Mouse (Mus musculus) right cerebral cortex, adult 2 months (tissue): Measurements from ENCODE around the gene Rcbtb2.
"Not testable (repeated sequence)": the region's sequence is repeated elsewhere in the genome, so short reads cannot be mapped to it uniquely, and the experiment has no call there.

ENCODE experiments used
- DNase-seq, 2 experiments: peaks; one replicate each; pipeline ENCODE4 v3.0.0; 2021 to 2022; ENCODE audit warnings: low spot score in 2 of 2

Rcbtb2 gene

DNA sequence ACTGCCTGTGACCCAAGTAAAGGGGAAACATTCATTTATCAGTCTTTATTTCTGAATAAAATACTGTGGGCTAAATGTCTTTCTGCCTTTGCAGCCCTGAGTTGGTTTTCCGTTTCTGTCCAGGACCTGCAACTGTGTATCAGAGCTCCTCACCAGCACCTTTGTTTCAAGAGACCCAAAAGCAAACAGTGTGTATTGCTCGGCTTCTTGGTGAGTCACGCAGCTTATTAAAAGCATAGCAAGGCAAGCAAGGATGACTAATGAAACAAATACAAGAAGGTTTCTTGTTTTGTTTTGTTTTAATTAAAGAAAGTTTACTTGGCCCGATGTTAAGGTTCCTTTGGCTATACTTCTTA lies at the start of gene Rcbtb2:
Rcbtb2 (plus strand) TSS at position 115 of the 356 bp plus-strand sequence.
- DNase-seq = no peak

GRCm38 (mm10) chr14:73083563-73083962 lies 39.3 kb upstream of the Rcbtb2 start:
- DNase-seq = no peak

- DNase-seq = no peak
Observed at GRCm38 (mm10) chr14:73086425-73086824, 36.4 kb upstream of the Rcbtb2 start.

- no peak for DNase-seq
Observed at GRCm38 (mm10) chr14:73087247-73087646, 35.6 kb upstream of the Rcbtb2 start.

DNA sequence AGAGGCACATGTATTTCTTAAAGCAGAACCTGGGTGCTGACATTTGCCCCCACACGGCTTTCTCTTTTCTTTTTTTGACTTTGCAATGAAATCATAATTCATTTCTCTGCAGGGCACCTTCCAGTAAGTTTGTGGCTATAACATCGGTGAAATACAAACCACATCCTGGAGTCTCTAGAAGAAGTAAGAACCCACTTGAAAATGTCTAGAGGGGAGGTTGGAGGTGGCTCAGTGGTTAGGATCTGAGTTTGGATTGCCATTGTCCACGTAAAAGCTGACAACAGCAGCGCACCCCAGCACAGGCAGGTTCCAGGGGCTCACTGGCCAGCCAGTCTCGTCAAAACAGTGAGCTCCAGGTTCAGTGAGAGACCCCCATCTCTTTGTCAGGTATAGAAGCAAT lies 35.1 kb upstream of the Rcbtb2 start:
- DNase-seq = no peak

DNA sequence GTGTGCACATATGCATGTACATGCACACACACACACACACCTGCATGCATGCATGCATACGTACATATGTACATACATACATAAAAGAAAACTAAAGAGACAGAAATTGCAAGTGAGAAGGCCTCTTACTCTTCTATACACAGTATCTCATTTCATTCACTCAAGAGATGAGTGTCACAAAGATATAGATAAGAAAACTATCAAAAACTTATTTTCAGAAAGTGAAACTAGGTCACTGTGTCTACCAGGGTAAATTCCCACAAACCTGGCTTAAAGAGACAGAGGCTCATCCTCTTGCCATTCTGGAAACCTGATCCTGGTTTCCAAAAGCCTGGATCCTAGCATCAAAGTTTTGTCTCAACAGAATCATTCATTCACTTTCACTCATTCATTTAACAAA lies 34.6 kb upstream of the Rcbtb2 start:
- DNase-seq = no peak

- DNase-seq = no peak
Observed at GRCm38 (mm10) chr14:73092871-73093270, 30.0 kb upstream of the Rcbtb2 start.

DNA sequence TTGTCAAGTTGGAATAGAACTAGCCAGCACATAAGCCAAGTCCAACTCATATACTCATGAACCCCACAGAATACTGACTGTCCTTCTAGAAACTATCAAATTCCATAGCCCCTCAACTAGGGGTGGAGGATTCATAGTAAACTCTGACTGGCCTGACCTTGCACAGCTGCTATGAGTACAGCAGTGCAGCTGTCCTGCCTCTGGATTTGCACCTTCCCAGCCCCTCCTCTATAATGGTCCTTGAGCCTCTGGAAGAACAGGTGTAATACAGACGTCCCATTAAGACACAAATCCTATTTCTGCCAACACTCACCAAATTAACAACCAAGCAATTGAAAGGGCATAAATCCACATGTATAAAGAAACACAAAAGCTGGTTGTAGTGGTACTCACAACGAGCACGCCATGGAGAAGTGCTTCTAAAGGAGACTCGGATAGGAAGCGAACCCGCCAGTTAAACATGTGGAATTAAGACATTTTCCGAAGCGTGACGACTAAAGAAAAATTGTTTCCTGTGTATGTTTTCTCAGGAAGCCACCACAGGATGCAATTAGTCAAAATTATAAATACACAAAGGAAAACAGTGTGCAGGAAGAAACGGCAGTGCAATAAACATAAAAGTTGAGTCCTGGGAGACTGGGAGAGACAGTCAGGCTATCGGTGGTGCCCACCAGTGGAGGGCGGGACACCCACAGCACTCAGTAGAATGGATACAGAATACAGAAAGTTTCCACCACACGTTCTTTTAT lies 27.9 kb upstream of the Rcbtb2 start:
- DNase-seq = no peak

DNA sequence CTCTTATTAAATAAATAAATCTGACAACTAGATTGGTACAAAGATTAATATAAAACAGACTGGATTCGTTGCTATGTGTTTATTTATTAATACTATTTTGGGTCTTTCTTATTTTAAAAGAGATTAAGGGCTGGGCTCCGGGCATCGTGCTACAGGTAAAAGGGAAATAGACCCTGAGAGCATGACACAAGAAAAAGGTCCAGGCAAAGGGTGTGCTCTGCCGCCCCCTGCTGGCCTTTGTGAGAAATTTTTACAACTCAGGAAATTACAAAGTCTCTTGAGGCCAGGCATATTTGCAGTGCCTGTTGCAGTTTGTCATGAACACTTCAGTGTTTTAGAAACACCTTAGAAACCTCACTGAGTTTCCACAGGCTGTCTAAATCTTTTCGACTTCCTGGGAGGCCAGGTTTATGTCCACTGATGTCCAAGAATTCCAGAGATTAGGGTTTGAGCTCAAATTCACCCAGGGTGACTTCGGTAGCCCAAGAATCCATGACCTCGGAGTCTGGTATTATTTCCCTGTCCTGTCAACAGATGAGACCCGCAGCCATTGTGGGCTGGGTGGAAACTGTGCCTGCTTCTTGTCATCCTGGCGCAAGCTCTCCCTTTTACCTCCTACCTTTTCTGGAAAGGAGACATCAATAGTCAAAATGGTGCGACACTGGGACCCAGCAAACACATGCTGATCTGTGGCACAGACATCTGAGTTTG lies 24.0 kb upstream of the Rcbtb2 start:
- peak; percentile 41 to 56 for DNase-seq

DNA sequence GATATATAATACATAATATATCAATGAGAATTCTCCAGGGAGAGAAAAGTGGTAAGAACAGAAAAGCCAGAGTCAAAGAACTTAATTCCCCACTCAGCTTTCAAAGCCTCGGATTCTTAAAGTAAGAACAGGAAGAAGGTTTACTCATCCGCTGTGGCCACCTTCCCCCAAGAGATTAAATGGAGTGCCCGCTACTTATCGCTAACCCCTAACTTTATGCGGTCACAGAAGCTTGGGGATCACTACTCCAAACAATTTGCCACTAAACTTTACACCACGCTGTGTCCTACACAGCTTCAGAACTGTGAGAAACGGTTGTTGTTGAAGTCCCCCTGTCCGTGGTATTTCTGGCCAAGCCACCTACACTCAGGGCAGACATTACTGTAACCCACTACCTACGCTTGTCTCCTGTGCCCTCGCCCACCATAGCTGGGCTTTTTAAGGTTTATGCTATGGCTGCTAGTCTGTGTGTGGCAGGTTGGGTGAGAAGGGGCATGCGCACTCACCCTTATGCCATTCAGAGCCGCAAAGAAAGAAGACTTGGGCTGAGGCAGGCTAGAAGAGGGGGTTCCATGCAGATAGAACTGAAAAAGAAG lies 20.5 kb upstream of the Rcbtb2 start:
- no peak for DNase-seq

DNA sequence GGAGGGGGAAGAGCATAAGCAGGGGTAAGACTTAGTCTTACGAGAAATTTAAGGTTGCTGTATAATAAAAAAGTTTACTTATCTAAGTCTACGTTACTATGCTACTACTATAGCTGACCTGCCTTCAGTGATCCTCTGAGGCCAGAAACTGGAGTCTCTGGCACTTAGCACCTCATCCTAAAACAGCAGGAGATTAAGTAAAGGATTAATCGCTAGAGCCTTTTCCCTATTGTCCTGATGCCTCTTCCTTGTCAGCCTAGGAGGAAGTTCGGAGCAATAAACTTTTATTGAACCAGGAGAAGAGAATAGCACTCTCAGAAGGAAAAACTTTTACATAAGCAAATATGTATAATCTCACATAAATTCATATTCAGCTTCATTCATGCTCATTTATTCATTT lies 19.9 kb upstream of the Rcbtb2 start:
- not testable (repeated sequence) for DNase-seq

- no peak for DNase-seq
Observed at GRCm38 (mm10) chr14:73104913-73105312, 17.9 kb upstream of the Rcbtb2 start.

DNA sequence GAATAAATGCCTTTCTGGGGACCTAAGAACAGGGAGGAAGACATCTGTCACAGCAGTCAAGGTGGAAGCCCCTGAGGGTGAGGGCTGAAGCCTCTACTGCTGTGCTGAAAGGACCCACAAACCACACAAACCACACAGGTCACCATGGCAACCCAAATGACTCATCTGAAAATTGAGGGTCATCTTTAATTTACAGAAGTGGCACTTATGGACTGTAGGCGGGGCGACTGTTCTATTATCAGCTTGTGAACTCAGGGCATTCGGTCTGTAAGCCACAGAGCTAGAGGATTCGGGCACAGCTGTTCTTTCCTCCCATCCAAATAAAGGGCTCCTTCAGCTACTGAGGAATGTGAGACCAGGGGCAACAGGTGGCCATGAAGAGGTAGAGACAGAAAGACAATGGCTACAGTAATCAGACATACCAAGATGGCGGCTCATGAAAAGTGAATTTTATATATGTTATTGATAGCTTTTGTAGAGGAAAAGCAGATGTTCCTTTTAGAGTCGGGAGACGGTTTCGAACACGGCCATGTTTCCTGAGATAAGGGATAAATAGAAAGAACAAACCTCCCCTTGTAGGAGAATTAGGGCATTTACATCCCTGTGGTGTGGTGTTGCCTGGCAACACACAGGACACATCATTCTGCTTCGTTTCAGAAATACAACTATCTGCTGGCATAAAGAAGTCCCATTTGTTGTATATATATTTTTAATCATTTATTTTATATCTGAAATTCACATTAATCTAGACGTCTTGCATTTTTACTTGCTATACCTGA lies 17.2 kb upstream of the Rcbtb2 start:
- DNase-seq = no peak

GRCm38 (mm10) chr14:73106234-73106711 lies 16.6 kb upstream of the Rcbtb2 start:
- DNase-seq = peak; percentile 65 to 75

DNA sequence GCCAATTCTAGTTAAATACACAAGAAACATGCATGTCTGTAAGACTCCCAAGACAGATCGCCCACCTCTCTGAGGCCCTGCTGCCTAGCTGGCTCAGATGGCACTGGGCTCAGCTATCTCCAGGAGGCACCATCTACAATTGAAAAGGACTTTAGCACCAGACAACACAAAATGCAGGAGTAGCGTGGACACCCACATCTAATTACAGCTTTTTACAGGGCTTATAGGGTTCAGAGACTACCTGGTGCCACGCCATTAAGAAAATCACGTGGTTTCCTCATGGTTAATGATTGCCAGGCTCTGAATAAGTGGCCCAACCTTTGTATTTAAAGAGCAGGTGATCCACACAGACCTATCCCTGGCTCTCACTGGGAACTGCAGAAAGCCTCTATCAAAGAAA lies 15.9 kb upstream of the Rcbtb2 start:
- no peak for DNase-seq

DNA sequence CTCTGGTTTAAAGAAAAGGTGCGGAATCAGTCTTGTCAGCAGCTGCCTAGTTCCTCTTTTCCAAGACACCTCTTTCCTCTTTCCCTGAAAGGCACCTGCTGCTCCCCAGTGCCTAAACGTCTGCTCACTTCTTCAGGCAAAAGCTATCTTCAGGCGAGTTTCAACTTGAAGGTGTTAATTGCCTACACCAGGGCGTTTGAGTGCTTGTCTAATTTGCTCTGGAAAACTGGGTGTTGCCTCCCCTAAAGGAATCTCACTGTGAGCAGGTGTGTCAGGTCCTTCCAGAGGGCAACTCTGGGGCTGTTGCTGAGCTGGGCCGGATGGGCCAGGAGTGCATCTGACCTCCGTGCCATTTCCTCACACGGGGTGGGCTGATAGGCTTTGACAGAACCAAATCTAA lies 15.5 kb upstream of the Rcbtb2 start:
- no peak for DNase-seq

GRCm38 (mm10) chr14:73107952-73108351 lies 14.9 kb upstream of the Rcbtb2 start:
- no peak for DNase-seq

- DNase-seq = no peak
Observed at GRCm38 (mm10) chr14:73110682-73111081, 12.2 kb upstream of the Rcbtb2 start.

- DNase-seq = no peak
Observed at GRCm38 (mm10) chr14:73111091-73111490, 11.7 kb upstream of the Rcbtb2 start.

- DNase-seq = no peak
Observed at GRCm38 (mm10) chr14:73112186-73112840, 10.5 kb upstream of the Rcbtb2 start.

GRCm38 (mm10) chr14:73114952-73115351 lies 7.9 kb upstream of the Rcbtb2 start:
- DNase-seq = not testable (repeated sequence)

GRCm38 (mm10) chr14:73116301-73116700 lies 6.5 kb upstream of the Rcbtb2 start:
- DNase-seq = no peak
